9 mouse cellular contexts compared by ENCODE assay signal in the genomic region with DNA sequence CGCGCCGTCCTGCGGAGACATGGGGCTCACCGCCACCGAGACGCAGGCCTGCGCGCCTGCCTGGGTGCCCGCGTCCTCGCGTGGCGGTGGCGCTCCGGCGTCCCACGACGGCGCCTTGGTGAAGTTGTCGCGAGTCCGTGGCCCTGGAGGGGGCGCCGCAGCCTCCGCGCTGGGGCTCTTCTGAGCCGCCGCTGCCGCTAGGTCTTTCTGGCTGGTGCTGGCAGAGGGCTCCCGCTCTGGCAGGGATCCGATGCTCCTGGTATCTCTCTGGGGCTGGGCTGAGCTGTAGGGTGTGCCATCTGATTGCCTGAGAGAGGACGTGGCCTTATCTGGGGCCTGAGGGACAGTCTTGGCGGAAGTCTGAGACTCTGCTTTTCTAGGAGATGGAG. TPM values are rescaled to one million over a fixed set of nuclear protein-coding genes. Genes with fewer than 3 reads are reported as not detected.
DNase-seq lines count a peak whose midpoint lies in the region; ATAC-seq lines count a peak whose summit lies in the region.
"Had no signal": no experiment of that assay in that cellular context is flagged by ENCODE, and none has a peak within 500 bp of the region (broad histone marks: within the 10 kb centered on the region; RNA-seq: fewer than 3 reads in every experiment).

No protein-coding gene starts in this region.

- peaks cover 79% of the 10 kb centered on the region for H3K27me3 ChIP-seq in limb, embryonic 12.5 days

- H3K27ac ChIP-seq in limb, embryonic 12.5 days: no peak overlapping the region

- no peaks in the 10 kb centered on the region for H3K9me3 ChIP-seq in limb, embryonic 12.5 days

- H3K4me2 ChIP-seq in limb, embryonic 12.5 days: peak overlapping the region; percentile 74

- H3K9ac ChIP-seq in limb, embryonic 12.5 days (replicated peaks): peak overlapping the region; percentile 44; the same call in 1 of the 2 replicates

- no peaks in the 10 kb centered on the region for H3K36me3 ChIP-seq in limb, embryonic 12.5 days

- no peak for ATAC-seq in limb, embryonic 12.5 days (ENCODE audit: insufficient number of reproducible peaks, insufficient read depth, low FRiP score, low TSS enrichment, low read depth)
- no peak for ATAC-seq in megakaryocyte, adult 5-6 weeks (ENCODE audit: poor library complexity, severe bottlenecking)

- peak; percentile 12 for DNase-seq in adrenal gland, adult 2 months
- no peak for DNase-seq in adrenal gland, postnatal 25 days
- DNase-seq in retina, embryonic 14.5 days (ENCODE audit: low spot score): peak; percentile 14
- no peak for DNase-seq in retina, postnatal 1 day
- no peak for DNase-seq in gastrocnemius, postnatal 4 days (ENCODE audit: low spot score in 2 of 2)
- DNase-seq in kidney, postnatal 14 days: no peak

- peaks cover 13% of the 10 kb centered on the region for H3K4me1 ChIP-seq in limb, embryonic 12.5 days (replicated peaks)

- WGBS in limb, embryonic 12.5 days: 4% methylated on average over 33 of the region's 34 CpGs

- H3K4me3 ChIP-seq in limb, embryonic 12.5 days (replicated peaks): peak overlapping the region; percentile 43

RNA-seq across cellular contexts. Expression of gene Gprin1, which starts 11.5 kb away (rescaled TPM):
- 1 to 10 TPM; 2.3 to 4.3 TPM for total RNA-seq in adrenal gland, adult 2 months (2021)
- polyA plus RNA-seq in adrenal gland, adult 2 months (2012; rRNA removed): 1.9 and 2.6 TPM in 2 replicates
- 3.9 and 4.1 TPM in 2 replicates for total RNA-seq in adrenal gland, postnatal 25 days (2021)
- polyA plus RNA-seq in limb, embryonic 12.5 days (2016; fragmentation: Nextera tagmentation; extraction: Ambion mirVana): 0.45 and 0.51 TPM in 2 replicates
- not detected in 2 replicates for total RNA-seq in megakaryocyte, adult 5-6 weeks (2015)
- total RNA-seq in megakaryocyte, adult 5-6 weeks (2017): not detected in 2 replicates
- under 1 TPM; 0.76 to 0.78 TPM for total RNA-seq in gastrocnemius, postnatal 4 days (2021)
- total RNA-seq: liver, adult 2 months had no signal
- polyA plus RNA-seq: liver, adult 2 months had no signal

RNA-seq across cellular contexts. Expression of gene Sncb, which starts 28.2 kb away (rescaled TPM):
- 1 to 10 TPM; 1.5 to 2.0 TPM for total RNA-seq in adrenal gland, adult 2 months (2021)
- 2.2 and 5.4 TPM in 2 replicates for polyA plus RNA-seq in adrenal gland, adult 2 months (2012; rRNA removed)
- 0.91 and 1.6 TPM in 2 replicates for total RNA-seq in adrenal gland, postnatal 25 days (2021)
- polyA plus RNA-seq in limb, embryonic 12.5 days (2016; fragmentation: Nextera tagmentation; extraction: Ambion mirVana): not detected in 2 replicates
- total RNA-seq in megakaryocyte, adult 5-6 weeks (2015): not detected in 2 replicates
- total RNA-seq in megakaryocyte, adult 5-6 weeks (2017): not detected in 2 replicates
- under 1 TPM in 1 of 2 experiments, not detected in 1; 0.20 TPM for total RNA-seq in gastrocnemius, postnatal 4 days (2021)
- total RNA-seq: liver, adult 2 months had no signal
- polyA plus RNA-seq: liver, adult 2 months had no signal

RNA-seq across cellular contexts. Expression of gene Cdhr2, which starts 36.9 kb away (rescaled TPM):
- total RNA-seq in adrenal gland, adult 2 months (2021): under 1 TPM in 1 of 2 experiments, not detected in 1; 0.06 TPM
- polyA plus RNA-seq in adrenal gland, adult 2 months (2012; rRNA removed): not detected in 2 replicates
- not detected in 2 replicates for total RNA-seq in adrenal gland, postnatal 25 days (2021)
- 0.05 and 0.08 TPM in 2 replicates for polyA plus RNA-seq in limb, embryonic 12.5 days (2016; fragmentation: Nextera tagmentation; extraction: Ambion mirVana)
- total RNA-seq in megakaryocyte, adult 5-6 weeks (2015): not detected in 2 replicates
- not detected in 2 replicates for total RNA-seq in megakaryocyte, adult 5-6 weeks (2017)
- total RNA-seq in gastrocnemius, postnatal 4 days (2021): under 1 TPM; 0.07 to 0.08 TPM

RNA-seq across cellular contexts. Expression of gene Rnf44, which starts 44.5 kb away (rescaled TPM):
- 100 to 1,000 TPM; 114 to 119 TPM for total RNA-seq in adrenal gland, adult 2 months (2021)
- 511 and 555 TPM in 2 replicates for polyA plus RNA-seq in adrenal gland, adult 2 months (2012; rRNA removed)
- total RNA-seq in adrenal gland, postnatal 25 days (2021): 109 and 134 TPM in 2 replicates
- polyA plus RNA-seq in limb, embryonic 12.5 days (2016; fragmentation: Nextera tagmentation; extraction: Ambion mirVana): 70.0 and 71.8 TPM in 2 replicates
- total RNA-seq in megakaryocyte, adult 5-6 weeks (2015): 70.0 and 71.3 TPM in 2 replicates
- 17.8 and 21.2 TPM in 2 replicates for total RNA-seq in megakaryocyte, adult 5-6 weeks (2017)
- 10 to 100 TPM; 50.3 to 51.0 TPM for total RNA-seq in gastrocnemius, postnatal 4 days (2021)

RNA-seq across cellular contexts. Expression of gene Eif4e1b, which starts 45.6 kb away (rescaled TPM):
- total RNA-seq in adrenal gland, adult 2 months (2021): not detected
- not detected in 2 replicates for polyA plus RNA-seq in adrenal gland, adult 2 months (2012; rRNA removed)
- not detected in 2 replicates for total RNA-seq in adrenal gland, postnatal 25 days (2021)
- not detected in 2 replicates for polyA plus RNA-seq in limb, embryonic 12.5 days (2016; fragmentation: Nextera tagmentation; extraction: Ambion mirVana)
- total RNA-seq in megakaryocyte, adult 5-6 weeks (2015): not detected in 2 replicates
- total RNA-seq in megakaryocyte, adult 5-6 weeks (2017): not detected in 2 replicates
- total RNA-seq in gastrocnemius, postnatal 4 days (2021): not detected
- total RNA-seq: liver, adult 2 months had no signal
- polyA plus RNA-seq: liver, adult 2 months had no signal

Comparison
In these comparisons a context has a peak if more than half of its experiments do, and no peak if none do; other contexts are left out.
1. DNase-seq: peak in adrenal gland, adult 2 months (single experiment) and retina, embryonic 14.5 days (single experiment); none in adrenal gland, postnatal 25 days (single experiment), retina, postnatal 1 day (single experiment), gastrocnemius, postnatal 4 days (0 of 2) and kidney, postnatal 14 days (single experiment).